Comparison of ENCODE assay signal across 9 mouse cellular contexts in genomic region chr3:116331811-116332464, GRCm38 (mm10).
DNase-seq lines count a peak whose midpoint lies in the region; ATAC-seq and TF ChIP-seq lines count a peak whose summit lies in the region.
"Had no signal": no experiment of that assay in that cellular context is flagged by ENCODE, and none has a peak within 500 bp of the region (broad histone marks: within the 10 kb centered on the region; RNA-seq: fewer than 3 reads in every experiment).

No protein-coding gene starts in this region.

- no peaks in the 10 kb centered on the region for H3K9me3 ChIP-seq in embryonic facial prominence, embryonic 15.5 days (replicated peaks)
- no peaks in the 10 kb centered on the region for H3K9me3 ChIP-seq in lung, embryonic 14.5 days (ENCODE audit: low read depth, low read length)

- H3K36me3 ChIP-seq in embryonic facial prominence, embryonic 15.5 days: no peaks in the 10 kb centered on the region
- H3K36me3 ChIP-seq in lung, embryonic 14.5 days (ENCODE audit: insufficient read depth): peaks cover 7% of the 10 kb centered on the region; the same call in 1 of the 2 replicates

- ATAC-seq in embryonic facial prominence, embryonic 15.5 days (ENCODE audit: insufficient number of reproducible peaks, low FRiP score, low TSS enrichment, low read depth): peak; percentile 64; the same call in 1 of the 2 replicates
- peak; percentile 66 to 71 for ATAC-seq in hematopoietic stem cell, adult 5-6 weeks (replicated peaks in 1 of 2; ENCODE audit: insufficient read depth in 1 of 2, low FRiP score in 2 of 2, low TSS enrichment in 1 of 2, low read depth in 1 of 2, poor library complexity in 2 of 2, severe bottlenecking in 2 of 2)
- peak; percentile 65; the same call in 1 of the 2 replicates for ATAC-seq in lung, embryonic 14.5 days (ENCODE audit: insufficient read depth)

- no peak overlapping the region for H3K9ac ChIP-seq in embryonic facial prominence, embryonic 15.5 days
- H3K9ac ChIP-seq in lung, embryonic 14.5 days: no peak overlapping the region

- H3K27ac ChIP-seq in gastrocnemius, adult 2 months: no peak overlapping the region
- no peak overlapping the region for H3K27ac ChIP-seq in embryonic facial prominence, embryonic 15.5 days (replicated peaks)
- no peak overlapping the region for H3K27ac ChIP-seq in lung, embryonic 14.5 days (ENCODE audit: low read depth)

- no peak overlapping the region for H3K4me3 ChIP-seq in gastrocnemius, adult 2 months
- no peak overlapping the region for H3K4me3 ChIP-seq in embryonic facial prominence, embryonic 15.5 days (replicated peaks)
- H3K4me3 ChIP-seq in lung, embryonic 14.5 days (ENCODE audit: low read depth, low read length): no peak overlapping the region
- H3K4me3 ChIP-seq: myocyte had no signal

- peaks cover 8% of the 10 kb centered on the region for H3K4me1 ChIP-seq in embryonic facial prominence, embryonic 15.5 days
- no peaks in the 10 kb centered on the region for H3K4me1 ChIP-seq in lung, embryonic 14.5 days (ENCODE audit: insufficient read depth)

- intact Hi-C loops in gastrocnemius, adult 2 months (cut with DNase I): loop anchor here (2.0 to 10.0 kb wide), 4 partner anchors 163 to 505 kb away; partner anchors contain the start of genes Lrrc39 and Rtca

- DNase-seq in gastrocnemius, adult 2 months: peak; percentile 53
- no peak for DNase-seq in gastrocnemius, adult 8-10 months (ENCODE audit: low spot score in 2 of 2)
- DNase-seq in adrenal gland, postnatal 25 days: peak; percentile 38
- peak; percentile 38 for DNase-seq in large intestine, adult 2 months (ENCODE audit: low read depth, low spot score)
- peak; percentile 90 for DNase-seq in lung, embryonic 14.5 days
- peak; percentile 86 for DNase-seq in retina, embryonic 14.5 days (ENCODE audit: low spot score)

- peak; percentile 77 for TF ChIP-seq CTCF in gastrocnemius, adult 2 months (IDR thresholded peaks at IDR 0.05)
- TF ChIP-seq CTCF in lung, embryonic 14.5 days (IDR thresholded peaks at IDR 0.05; ENCODE audit: low read depth): peak; percentile 88

- no peaks in the 10 kb centered on the region for H3K27me3 ChIP-seq in embryonic facial prominence, embryonic 15.5 days
- no peaks in the 10 kb centered on the region for H3K27me3 ChIP-seq in lung, embryonic 14.5 days (ENCODE audit: insufficient read depth, low read length)

- WGBS in embryonic facial prominence, embryonic 15.5 days: 42% methylated on average over 8 of the region's 8 CpGs
- WGBS in large intestine, adult 2 months: 41% methylated on average over 8 of the region's 8 CpGs
- 46% methylated on average over 8 of the region's 8 CpGs for WGBS in lung, embryonic 14.5 days

- no peak overlapping the region for H3K4me2 ChIP-seq in embryonic facial prominence, embryonic 15.5 days (replicated peaks)
- no peak overlapping the region for H3K4me2 ChIP-seq in lung, embryonic 14.5 days

Comparison
In these comparisons a context has a peak if more than half of its experiments do, and no peak if none do; other contexts are left out.
1. DNase-seq: peak in gastrocnemius, adult 2 months (single experiment), adrenal gland, postnatal 25 days (single experiment), large intestine, adult 2 months (single experiment), lung, embryonic 14.5 days (single experiment) and retina, embryonic 14.5 days (single experiment); none in gastrocnemius, adult 8-10 months (0 of 2).
2. Peak in every context shown above with its lines, with median percentiles within 50 percentile points of each other: ATAC-seq.